Mouse (Mus musculus) ES-Bruce4 (cell line): ENCODE measurements around the gene Rimbp2. TPM values are rescaled to one million over a fixed set of nuclear protein-coding genes. Genes with fewer than 3 reads are reported as not detected.

Experiments used
- H3K27ac ChIP-seq: 2 replicates; pipeline ENCODE4 v1.5.1; 2012; ENCODE audit warnings: low read length, inconsistent platforms; ENCODE audit not compliant: insufficient read depth
- H3K27me3 ChIP-seq: 2 replicates; pipeline ENCODE4 v1.6.1; 2012; ENCODE audit warnings: mild to moderate bottlenecking, low read length, inconsistent platforms; ENCODE audit not compliant: control insufficient read depth, poor library complexity, insufficient read depth, severe bottlenecking
- H3K36me3 ChIP-seq: 2 replicates; pipeline ENCODE4 v1.6.1; 2012; ENCODE audit warnings: inconsistent platforms, mild to moderate bottlenecking, low read length, moderate library complexity; ENCODE audit not compliant: control insufficient read depth, poor library complexity, insufficient read depth, severe bottlenecking
- H3K4me1 ChIP-seq: one replicate; pipeline ENCODE4 v1.8.1; 2011; ENCODE audit warnings: low read length; ENCODE audit not compliant: control insufficient read depth, insufficient read depth
- H3K4me3 ChIP-seq: 2 replicates; pipeline ENCODE4 v1.5.1; 2011; ENCODE audit warnings: low read depth, mild to moderate bottlenecking, low read length
- H3K9ac ChIP-seq: 2 replicates; pipeline ENCODE4 v1.6.1; 2012; ENCODE audit warnings: low read depth, mild to moderate bottlenecking, inconsistent platforms; ENCODE audit not compliant: poor library complexity, severe bottlenecking
- H3K9me3 ChIP-seq: replicated peaks from 2 replicates; pipeline ENCODE4 v1.6.1; 2012; ENCODE audit warnings: mild to moderate bottlenecking, low read length, inconsistent platforms; ENCODE audit not compliant: control insufficient read depth, poor library complexity, insufficient read depth, severe bottlenecking
- CTCF ChIP-seq: IDR thresholded peaks from one replicate; pipeline ENCODE4 v1.8.1; 2011; ENCODE audit warnings: low read depth, low read length
- EP300 ChIP-seq: IDR thresholded peaks from 2 replicates; pipeline ENCODE4 v1.6.1; 2011; ENCODE audit warnings: low read depth, low read length; ENCODE audit not compliant: insufficient read depth
- POLR2A ChIP-seq: IDR thresholded peaks from one replicate; pipeline ENCODE4 v1.8.1; 2011; ENCODE audit warnings: low read length; ENCODE audit not compliant: insufficient read depth
- polyA plus RNA-seq: library from polyadenylated mRNA; stranded (reverse); fragments of >200 nt; gene quantifications from 2 replicates; pipeline ENCODE4 v1.2.4, GENCODE M21; 2011; ENCODE audit warnings: low read depth; ENCODE audit not compliant: missing spikeins, insufficient read depth, insufficient read length

The Rimbp2 gene
- polyA plus RNA-seq, 1 experiment, result 0.33 TPM

GRCm38 (mm10) chr5:128710596-128710995 lies 242.7 kb downstream of the Rimbp2 start:
- Histone ChIP-seq H3K4me1 (no peaks in the 10 kb centered on the region), H3K27me3 (no peaks in the 10 kb centered on the region), H3K36me3 (no peaks in the 10 kb centered on the region), H3K9me3 (no peaks in the 10 kb centered on the region), H3K9ac (no peak overlapping the region), H3K27ac (no peak overlapping the region), H3K4me3 (no peak overlapping the region)
- no peak for TF ChIP-seq CTCF
- TF ChIP-seq POLR2A, result no peak
- TF ChIP-seq EP300, result no peak

- TF ChIP-seq EP300 (no peak), CTCF (no peak), POLR2A (no peak)
These were observed 244.4 kb downstream of the Rimbp2 start for GRCm38 (mm10) chr5:128708929-128709328.

More at GRCm38 (mm10) chr5:128708929-128709328, 244.4 kb downstream of the Rimbp2 start:
- Histone ChIP-seq H3K36me3 (no peaks in the 10 kb centered on the region), H3K9me3 (no peaks in the 10 kb centered on the region), H3K27me3 (no peaks in the 10 kb centered on the region), H3K4me1 (no peaks in the 10 kb centered on the region), H3K9ac (no peak overlapping the region), H3K4me3 (no peak overlapping the region), H3K27ac (no peak overlapping the region)

Other genes with a start within 250 kb of the Rimbp2 start
- gene Stx2, start 55.1 kb upstream of the Rimbp2 start, polyA plus RNA-seq, result 19.8 and 25.9 TPM in 2 replicates
- 669 and 685 TPM in 2 replicates for gene Ran, start 66.6 kb upstream of the Rimbp2 start, polyA plus RNA-seq
- gene Adgrd1, start 143.3 kb upstream of the Rimbp2 start, polyA plus RNA-seq, result not detected in 2 replicates